Mouse (Mus musculus) urinary bladder, postnatal 0 days (tissue): ENCODE data around the gene Magee2. TPM values are rescaled to one million over a fixed set of nuclear protein-coding genes. Genes with fewer than 3 reads are reported as not detected.

Experiments
- polyA plus RNA-seq: library from polyadenylated mRNA; unstranded; fragments of >200 nt; fragmentation: Nextera tagmentation; extraction: Ambion mirVana; gene quantifications from 2 replicates; pipeline ENCODE4 v1.2.1, GENCODE M21; 2015

The Magee2 gene
- 1.6 and 1.9 TPM in 2 replicates for polyA plus RNA-seq

GRCm38 (mm10) chrX:104856751-104857341 is at the start of gene Magee2:
Magee2 (minus strand) TSS chrX:104857267.

Other genes with a start within 250 kb of the Magee2 start
- gene Zdhhc15, start 186.2 kb downstream of the Magee2 start, polyA plus RNA-seq = 4.2 and 5.4 TPM in 2 replicates
- 24.8 and 30.4 TPM in 2 replicates for gene Pbdc1, start 222.5 kb upstream of the Magee2 start, polyA plus RNA-seq